Comparison of ENCODE assay signal across 7 mouse cellular contexts in the genomic region with DNA sequence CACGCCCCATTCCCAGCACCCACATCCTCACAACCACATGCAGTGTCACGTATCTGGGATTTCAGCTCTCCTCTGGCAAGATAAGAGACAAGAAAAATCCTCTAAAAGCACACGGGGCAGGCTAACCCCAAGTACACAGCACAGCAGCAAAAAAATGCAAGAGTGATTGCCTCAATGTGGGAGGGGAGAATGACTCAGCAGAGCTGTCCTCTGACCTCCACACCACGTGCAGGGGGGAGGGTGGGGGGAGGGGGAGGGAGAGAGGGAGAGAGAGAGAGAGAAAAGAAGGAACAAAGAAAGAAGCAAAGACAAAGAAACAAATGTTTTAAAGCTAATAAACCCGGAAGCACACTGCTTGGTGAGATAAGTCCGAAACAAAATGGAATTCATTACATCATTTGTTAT. TPM values are rescaled to one million over a fixed set of nuclear protein-coding genes. Genes with fewer than 3 reads are reported as not detected.
DNase-seq lines count a peak whose midpoint lies in the region; ATAC-seq lines count a peak whose summit lies in the region.

No protein-coding gene starts in this region.

- no peak overlapping the region for H3K27ac ChIP-seq in intestine, embryonic 14.5 days (ENCODE audit: low read depth)

- H3K9ac ChIP-seq in intestine, embryonic 14.5 days (ENCODE audit: low read length) = no peak overlapping the region

- no peaks in the 10 kb centered on the region for H3K4me1 ChIP-seq in intestine, embryonic 14.5 days (replicated peaks; ENCODE audit: control insufficient read depth, insufficient read depth, low read length)

- ATAC-seq in intestine, embryonic 14.5 days (replicated peaks; ENCODE audit: low FRiP score, low TSS enrichment, low read depth) = peak; percentile 56; the same call in 1 of the 2 replicates
- 0 out of 2 replicates have a peak, but pooled peaks have one; percentile 48 for ATAC-seq in neutrophil, adult 5-6 weeks (ENCODE audit: extremely low read depth, insufficient number of reproducible peaks, low FRiP score, poor library complexity, severe bottlenecking)

- 24% methylated on average over 6 of the region's 6 CpGs for WGBS in intestine, embryonic 14.5 days

- H3K9me3 ChIP-seq in intestine, embryonic 14.5 days (ENCODE audit: control insufficient read depth, low read length) = no peaks in the 10 kb centered on the region

- no peaks in the 10 kb centered on the region for H3K36me3 ChIP-seq in intestine, embryonic 14.5 days (ENCODE audit: control insufficient read depth, insufficient read depth, low read length)

- no peak overlapping the region for H3K4me2 ChIP-seq in intestine, embryonic 14.5 days (ENCODE audit: low read length)

- peak; percentile 9 for DNase-seq in right cerebral cortex, adult 18-20 months
- no peak for DNase-seq in right cerebral cortex, adult 2 months (ENCODE audit: low spot score in 2 of 2)
- peak; percentile 30 for DNase-seq in adrenal gland, postnatal 25 days
- DNase-seq in intestine, embryonic 14.5 days (ENCODE audit: low spot score) = peak; percentile 63
- no peak for DNase-seq in cerebellum, postnatal 10 days
- no peak for DNase-seq in frontal cortex, postnatal 14 days (ENCODE audit: low spot score in 2 of 2)

- no peaks in the 10 kb centered on the region for H3K27me3 ChIP-seq in intestine, embryonic 14.5 days (replicated peaks; ENCODE audit: control insufficient read depth, insufficient read depth, low read length)

- H3K4me3 ChIP-seq in intestine, embryonic 14.5 days (ENCODE audit: low read depth, low read length) = no peak overlapping the region

RNA-seq across cellular contexts. Expression of gene Gm9844, which starts 11.1 kb away (rescaled TPM):
- total RNA-seq in adrenal gland, postnatal 25 days (2021) = 0.94 TPM in 1 of 2 replicates, not detected in the other
- polyA plus RNA-seq in intestine, embryonic 14.5 days (2014; fragmentation: Nextera tagmentation; extraction: Ambion mirVana) = 14.2 and 16.7 TPM in 2 replicates
- total RNA-seq in neutrophil, adult 5-6 weeks (2017) = 5.2 and 7.1 TPM in 2 replicates

RNA-seq across cellular contexts. Expression of gene Lypd4, which starts 18.8 kb away (rescaled TPM):
- total RNA-seq in adrenal gland, postnatal 25 days (2021) = not detected in 2 replicates
- not detected in 2 replicates for polyA plus RNA-seq in intestine, embryonic 14.5 days (2014; fragmentation: Nextera tagmentation; extraction: Ambion mirVana)
- total RNA-seq in neutrophil, adult 5-6 weeks (2017) = not detected in 2 replicates

RNA-seq across cellular contexts. Expression of gene Dmrtc2, which starts 19.0 kb away (rescaled TPM):
- not detected in 2 replicates for total RNA-seq in adrenal gland, postnatal 25 days (2021)
- not detected in 2 replicates for polyA plus RNA-seq in intestine, embryonic 14.5 days (2014; fragmentation: Nextera tagmentation; extraction: Ambion mirVana)
- not detected in 2 replicates for total RNA-seq in neutrophil, adult 5-6 weeks (2017)

RNA-seq across cellular contexts. Expression of gene Rps19, which starts 33.3 kb away (rescaled TPM):
- 564 and 876 TPM in 2 replicates for total RNA-seq in adrenal gland, postnatal 25 days (2021)
- polyA plus RNA-seq in intestine, embryonic 14.5 days (2014; fragmentation: Nextera tagmentation; extraction: Ambion mirVana) = 3,468 and 3,555 TPM in 2 replicates
- 834 and 844 TPM in 2 replicates for total RNA-seq in neutrophil, adult 5-6 weeks (2017)

RNA-seq across cellular contexts. Expression of gene Cd79a, which starts 46.3 kb away (rescaled TPM):
- 0.91 and 1.0 TPM in 2 replicates for total RNA-seq in adrenal gland, postnatal 25 days (2021)
- polyA plus RNA-seq in intestine, embryonic 14.5 days (2014; fragmentation: Nextera tagmentation; extraction: Ambion mirVana) = 0.28 and 0.32 TPM in 2 replicates
- total RNA-seq in neutrophil, adult 5-6 weeks (2017) = 464 and 482 TPM in 2 replicates

Comparison
In these comparisons a context has a peak if more than half of its experiments do, and no peak if none do; other contexts are left out.
1. DNase-seq: peak in right cerebral cortex, adult 18-20 months (single experiment), adrenal gland, postnatal 25 days (single experiment) and intestine, embryonic 14.5 days (single experiment); none in right cerebral cortex, adult 2 months (0 of 2), cerebellum, postnatal 10 days (0 of 2) and frontal cortex, postnatal 14 days (0 of 2).